Mouse (Mus musculus): ENCODE measurements at regions not wholly inside any gene's neighbourhood (a gene's known extent, or its start where the extent isn't known, plus 50 kb on each side); places are given as distances from the start of the nearest gene placed in this dataset.
"Not testable (repeated sequence)": the region's sequence is repeated elsewhere in the genome, so short reads cannot be mapped to it uniquely, and the experiment has no call there.

DNA sequence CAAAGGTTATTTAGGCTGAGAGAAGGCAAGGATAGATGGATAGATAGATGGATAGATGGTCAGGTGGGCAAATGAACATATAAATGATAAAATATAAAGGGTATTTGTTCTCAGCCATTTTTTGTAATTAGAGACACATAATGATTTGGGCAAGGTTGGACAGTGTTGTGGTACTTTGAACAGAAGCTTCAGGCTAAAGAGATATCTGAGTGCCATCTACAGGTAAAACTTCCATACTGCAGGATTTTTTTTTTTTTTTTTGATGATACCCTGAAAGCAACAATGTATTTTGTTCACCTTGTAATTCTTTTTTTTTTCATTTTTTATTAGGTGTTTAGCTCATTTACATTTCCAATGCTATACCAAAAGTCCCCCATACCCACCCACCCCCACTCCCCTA lies 110.1 kb upstream of the Trabd2b start:
- DNase-seq (ENCODE audit: low spot score in 2 of 2) = no peak

DNA sequence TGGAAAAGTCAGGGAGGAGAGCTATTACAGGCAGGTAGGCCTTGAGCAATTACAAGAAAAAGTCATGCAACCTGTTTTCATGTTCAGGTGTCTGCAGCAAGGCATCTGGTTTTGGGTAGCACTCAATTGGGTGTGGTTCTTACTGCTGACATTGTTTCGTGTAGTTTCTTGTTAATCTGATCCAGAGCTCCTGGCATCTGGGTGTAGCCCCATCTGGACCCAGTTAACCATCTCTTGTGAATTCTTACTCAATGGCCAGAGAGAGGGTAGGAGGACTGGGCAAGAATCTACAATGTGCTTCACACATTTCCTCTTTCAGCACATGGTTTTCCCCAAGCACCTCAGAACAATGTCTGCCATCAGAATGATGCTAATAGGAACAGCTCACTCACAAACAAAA lies 108.0 kb upstream of the Trabd2b start:
- not testable (repeated sequence) for DNase-seq (ENCODE audit: low spot score in 2 of 2)

DNA sequence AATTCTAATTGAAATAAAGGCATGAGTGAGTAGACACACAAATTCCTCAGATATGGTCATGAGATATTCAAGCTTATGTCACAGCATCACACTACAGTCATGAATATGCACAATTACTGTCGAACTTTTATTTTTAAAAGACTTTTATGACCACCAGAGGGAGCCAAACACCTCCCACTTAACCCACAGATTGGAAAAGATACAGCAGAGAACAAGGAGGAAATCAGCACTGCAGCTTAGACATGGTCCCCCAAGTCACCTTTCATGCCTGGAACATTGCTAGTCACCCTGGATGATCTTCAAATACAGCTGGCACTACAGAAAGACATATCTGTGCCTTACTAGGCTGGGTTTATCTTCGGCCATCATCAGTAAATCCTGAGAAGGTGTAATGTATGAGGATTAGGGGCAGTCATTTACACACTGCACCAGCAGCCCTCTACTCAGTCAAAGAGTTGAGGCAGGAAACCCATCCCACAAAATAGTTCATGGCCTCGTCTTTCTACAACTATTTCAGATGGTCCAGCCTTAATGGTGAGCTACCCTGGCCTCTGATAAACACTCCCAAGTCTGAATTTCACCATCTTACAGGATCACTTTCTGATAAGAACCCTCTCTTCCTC lies 106.0 kb upstream of the Trabd2b start:
- no peak for DNase-seq (ENCODE audit: low spot score in 2 of 2)

DNA sequence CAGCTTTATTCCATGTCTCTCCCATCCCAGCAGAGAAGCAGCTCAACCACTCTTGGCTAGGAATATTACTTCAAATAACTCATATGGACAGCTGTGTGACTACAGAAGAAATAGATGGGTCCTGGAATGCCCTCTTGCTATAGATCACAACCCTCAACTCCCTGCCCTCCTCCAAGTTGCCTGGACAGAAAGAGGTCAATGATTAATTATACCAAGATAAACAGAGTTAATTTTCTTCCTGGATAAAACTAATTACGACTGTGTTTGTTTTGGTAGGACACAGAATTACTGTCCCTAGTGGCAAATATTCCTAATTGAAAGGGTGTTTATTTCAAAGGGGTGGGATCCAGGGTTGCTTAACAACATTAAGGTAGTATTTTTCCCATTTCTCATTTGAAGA lies 101.9 kb upstream of the Trabd2b start:
- DNase-seq (ENCODE audit: low spot score in 2 of 2) = no peak

DNA sequence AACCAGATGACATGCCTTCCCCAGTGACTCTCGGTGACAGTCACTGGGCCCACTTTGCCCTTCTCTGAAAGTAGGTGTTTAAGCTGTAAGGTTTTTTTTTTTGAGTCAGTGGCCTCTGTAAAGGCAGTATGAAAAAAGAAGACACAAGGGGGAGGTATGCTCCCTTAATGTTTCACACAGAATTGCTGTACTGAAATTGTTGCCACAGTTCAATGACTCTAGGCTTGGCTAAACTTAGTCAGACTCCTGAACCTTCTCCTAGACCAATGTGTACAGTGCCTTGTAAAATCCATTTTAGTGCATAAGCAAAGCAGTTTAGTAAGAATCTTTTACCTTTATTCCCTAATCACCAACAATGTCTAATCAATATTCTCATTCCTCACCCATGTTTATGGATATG lies 99.0 kb upstream of the Trabd2b start:
- no peak for DNase-seq (ENCODE audit: low spot score in 2 of 2)

DNA sequence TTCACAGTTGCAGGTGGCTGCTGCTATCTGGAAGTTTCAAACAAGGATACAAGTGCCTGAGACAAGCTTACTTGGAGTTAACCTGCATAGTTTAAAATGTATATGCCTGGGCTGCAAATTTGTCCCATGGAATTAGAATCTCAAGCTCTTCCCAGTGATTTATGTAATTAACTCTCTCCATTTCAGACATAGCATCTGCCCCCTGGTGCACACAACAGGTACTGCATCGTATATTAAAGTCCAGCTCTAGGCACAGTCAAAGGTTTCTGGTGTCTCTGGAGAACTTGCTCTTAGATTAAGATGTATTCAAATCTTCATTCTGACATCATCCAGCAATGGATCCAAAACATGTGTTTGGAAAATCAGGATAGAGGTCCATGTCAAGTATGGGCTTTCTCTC lies 98.0 kb upstream of the Trabd2b start:
- peak; percentile 13 to 34 for DNase-seq (ENCODE audit: low spot score in 2 of 2)

DNA sequence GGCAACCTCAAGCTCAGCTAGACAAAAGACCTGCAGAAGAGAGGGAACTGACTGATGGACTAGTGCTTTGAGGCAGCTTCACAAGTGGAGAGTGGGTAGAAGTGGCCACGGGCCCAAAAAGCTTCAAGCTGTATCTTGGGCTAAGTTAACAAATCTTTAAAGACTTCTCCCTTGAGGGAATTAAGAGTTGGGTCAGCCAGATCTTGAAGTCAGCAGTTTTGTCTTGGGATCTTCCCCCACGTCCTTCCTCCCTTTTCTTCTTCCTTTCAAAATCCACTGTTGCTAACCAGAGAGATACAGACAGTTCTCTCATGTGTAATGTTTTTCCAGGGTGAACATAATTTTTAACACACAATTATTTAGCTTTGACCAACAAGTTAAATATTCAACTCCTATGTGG lies 91.5 kb upstream of the Trabd2b start:
- DNase-seq (ENCODE audit: low spot score in 2 of 2) = no peak

DNA sequence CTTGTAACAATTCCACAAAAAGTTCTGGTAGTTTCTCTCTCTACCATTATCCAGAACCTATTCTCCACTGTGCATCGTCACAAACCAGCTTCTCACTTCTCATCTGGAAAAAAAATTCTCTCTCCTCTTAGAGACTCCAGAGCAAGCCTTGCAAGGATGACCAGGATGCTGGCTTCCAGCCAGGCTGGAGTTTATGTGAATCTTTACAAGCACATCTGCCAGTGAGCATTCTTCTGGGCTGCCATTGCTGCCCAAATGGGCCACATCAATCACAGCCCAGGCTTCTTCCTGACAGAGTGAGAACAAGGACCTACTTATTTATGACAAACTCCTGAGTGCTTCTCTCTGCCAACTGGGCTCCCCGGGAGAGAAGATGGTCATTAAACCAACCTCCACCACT lies 91.0 kb upstream of the Trabd2b start:
- no peak for DNase-seq (ENCODE audit: low spot score in 2 of 2)

DNA sequence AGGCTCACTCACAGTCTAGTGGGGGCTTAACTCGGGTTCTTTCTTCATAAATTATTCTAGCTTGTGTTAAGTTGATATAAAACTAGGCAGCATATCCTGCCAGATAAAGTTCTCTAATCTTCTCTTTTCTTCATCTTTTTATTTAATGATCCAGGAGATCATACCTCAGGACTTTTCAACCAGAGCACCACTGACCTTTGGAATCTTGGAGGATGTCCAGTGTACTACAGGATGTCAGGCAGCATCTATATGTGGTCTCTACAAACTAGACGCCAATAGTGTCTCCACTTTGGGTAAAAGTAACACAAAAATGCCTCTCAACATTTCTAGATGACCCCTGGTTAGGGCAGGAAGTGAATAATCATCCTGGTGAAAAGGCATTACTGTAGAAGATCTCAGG lies 89.4 kb upstream of the Trabd2b start:
- DNase-seq (ENCODE audit: low spot score in 2 of 2) = no peak

DNA sequence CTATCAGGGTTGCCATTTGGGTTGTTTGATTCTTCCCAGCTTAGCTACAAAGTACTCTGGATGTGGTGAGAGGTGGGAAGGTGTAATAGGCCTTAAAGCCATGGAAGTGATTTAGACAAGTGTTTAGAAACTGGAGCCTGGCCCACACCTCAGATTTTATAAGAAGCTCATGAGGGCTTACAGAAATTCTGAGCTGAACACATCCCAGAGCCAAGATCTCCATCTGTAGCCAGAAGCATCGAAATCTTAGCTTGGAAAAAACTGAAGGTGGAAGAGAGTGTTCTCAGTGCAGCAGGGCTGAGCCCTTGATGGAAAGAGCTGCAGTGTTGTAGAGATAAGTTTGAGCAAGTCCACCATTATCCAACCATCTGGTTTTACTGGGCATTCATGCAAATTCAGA lies 86.4 kb upstream of the Trabd2b start:
- DNase-seq (ENCODE audit: low spot score in 2 of 2) = no peak

DNA sequence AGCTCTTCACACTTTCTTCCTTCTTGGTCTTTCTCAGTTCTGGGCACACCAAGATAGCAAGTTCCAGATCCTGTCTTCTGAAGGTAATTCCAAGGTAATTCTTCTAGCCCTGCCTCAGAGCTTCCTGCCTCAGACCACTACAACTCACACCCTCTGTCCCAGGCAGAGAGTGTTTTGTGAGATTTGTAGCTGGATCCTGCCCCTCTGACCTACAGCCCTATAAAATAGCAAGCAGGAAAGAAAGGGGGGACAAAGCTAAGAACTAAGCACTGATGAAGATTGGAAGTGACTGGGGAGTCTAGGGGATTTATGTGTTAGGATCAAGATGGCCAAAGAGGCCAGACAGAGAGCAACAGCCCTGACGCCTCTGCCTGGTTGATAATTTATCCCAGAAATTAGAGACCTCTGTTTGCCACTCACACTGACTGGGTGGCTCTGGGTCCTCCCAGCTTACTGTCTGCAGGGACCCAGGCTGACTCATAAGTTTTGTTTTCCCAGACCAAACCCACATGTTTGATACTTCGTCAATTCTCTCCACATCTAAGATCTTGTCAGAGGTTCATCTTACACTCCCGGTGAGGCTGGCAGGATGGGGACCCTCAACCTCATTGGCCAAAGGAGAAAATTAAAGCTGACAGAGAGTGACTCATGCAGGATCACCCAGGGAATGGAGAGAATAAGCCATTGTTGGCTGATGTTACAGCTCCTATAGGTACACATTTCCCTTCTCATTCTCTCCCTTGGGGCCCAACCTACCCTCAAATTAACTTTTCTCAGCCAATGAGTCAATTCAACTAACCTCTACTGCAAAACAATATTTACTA lies 84.8 kb upstream of the Trabd2b start:
- no peak for DNase-seq (ENCODE audit: low spot score in 2 of 2)

DNA sequence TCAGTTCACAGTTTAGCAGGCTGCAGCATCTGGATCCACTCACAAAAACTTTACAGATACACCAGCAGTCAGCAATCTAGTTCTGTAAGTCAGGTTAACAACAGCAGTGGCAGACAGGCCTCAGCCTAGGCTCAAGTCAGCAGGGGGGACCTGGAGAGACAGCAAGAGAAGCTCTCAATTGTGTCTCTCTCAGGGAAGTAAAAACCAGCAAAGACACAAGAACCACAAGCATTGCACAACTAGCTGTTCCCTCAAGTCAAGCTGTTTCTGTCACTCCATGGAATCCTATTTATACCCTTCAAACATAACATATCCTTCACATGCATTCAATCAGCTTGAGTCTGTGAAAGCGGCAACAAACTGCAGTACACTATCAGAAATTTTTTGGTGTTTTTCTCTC lies 76.5 kb upstream of the Trabd2b start:
- no peak for DNase-seq (ENCODE audit: low spot score in 2 of 2)

DNA sequence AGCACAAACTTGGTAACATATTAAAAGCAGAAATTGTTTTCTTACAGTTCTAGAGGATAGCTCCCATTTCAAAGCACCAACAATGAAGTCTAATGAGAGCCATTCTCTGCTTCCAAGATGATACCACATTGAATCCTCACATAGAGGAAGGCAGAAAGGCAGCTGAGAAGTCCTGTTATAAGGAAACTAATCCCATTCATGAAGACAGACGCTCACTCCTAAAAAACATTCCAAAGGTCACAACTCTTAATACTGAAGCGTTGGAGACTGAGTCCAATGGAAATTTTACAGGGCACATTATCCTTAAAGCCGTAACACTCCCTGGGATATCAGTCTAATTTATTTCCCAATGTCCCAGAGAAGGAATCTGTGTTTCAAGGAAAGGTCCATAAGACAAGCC lies 75.4 kb upstream of the Trabd2b start:
- DNase-seq (ENCODE audit: low spot score in 2 of 2) = no peak

DNA sequence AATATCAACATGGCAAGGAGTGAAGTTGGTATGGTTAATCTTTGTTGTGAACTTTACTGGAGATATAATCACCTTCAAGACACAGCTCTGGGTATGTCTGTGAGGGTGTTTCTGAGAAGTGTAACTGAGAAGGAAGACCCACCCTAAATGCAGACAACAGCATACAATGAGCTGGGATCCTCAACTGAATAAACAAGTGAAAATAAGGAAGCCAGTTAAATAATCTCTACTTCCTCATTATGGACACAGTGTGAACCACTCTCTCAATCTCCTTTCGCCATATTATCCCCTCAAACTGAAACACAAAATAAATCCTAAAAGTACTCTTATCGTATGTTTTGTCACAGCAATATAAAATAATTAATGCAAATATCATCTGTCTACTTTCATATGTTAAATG lies 71.7 kb upstream of the Trabd2b start:
- DNase-seq (ENCODE audit: low spot score in 2 of 2) = no peak

DNA sequence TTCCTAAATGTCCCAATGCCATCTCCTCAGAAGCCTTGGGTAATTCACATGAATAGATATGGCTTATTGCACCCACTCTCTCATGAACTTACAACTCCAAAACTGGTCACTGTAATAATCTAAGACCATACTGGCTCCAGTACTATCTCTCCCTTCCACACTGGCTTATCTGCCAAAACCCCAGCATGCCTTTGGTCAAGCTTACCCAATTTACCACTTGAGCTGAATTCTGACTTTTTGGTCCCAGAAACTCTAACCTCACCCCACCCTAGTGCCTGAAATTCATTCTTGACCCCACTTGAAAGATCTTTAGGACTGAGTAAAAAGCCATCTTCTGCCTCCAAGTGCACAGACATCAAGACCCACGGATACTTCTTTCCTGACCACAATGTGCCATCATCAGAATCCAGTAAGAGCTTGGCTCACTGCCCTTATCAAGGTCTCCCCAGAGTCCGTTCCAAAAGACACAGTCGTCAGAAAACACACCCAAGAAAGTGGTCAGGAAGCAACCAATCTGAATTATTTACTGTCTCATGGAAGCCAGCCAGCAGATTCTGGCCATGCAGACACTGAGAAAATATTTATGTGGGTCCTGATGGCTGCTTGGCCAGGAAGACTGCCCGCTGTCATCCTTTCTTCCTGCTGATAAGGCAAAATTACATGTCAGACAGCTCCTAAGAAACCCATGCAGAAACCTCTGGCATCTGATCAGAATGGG lies 70.3 kb upstream of the Trabd2b start:
- no peak for DNase-seq (ENCODE audit: low spot score in 2 of 2)

DNA sequence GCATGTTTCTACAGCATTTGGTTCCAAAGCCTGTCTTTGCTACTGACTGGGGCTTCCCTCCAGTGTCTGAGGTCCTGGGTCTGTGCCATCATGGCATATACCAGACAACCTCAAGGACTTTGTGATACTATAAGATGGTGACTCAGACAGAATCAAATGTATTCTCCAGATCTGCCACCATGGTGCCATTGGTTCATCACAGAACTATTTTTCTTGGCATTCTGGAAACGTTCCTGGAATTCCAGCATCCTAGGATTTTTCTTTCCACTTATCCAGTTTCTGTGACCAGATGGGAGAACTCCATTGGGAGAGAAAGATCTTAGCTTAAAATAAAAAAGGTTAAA lies 69.8 kb upstream of the Trabd2b start:
- no peak for DNase-seq (ENCODE audit: low spot score in 2 of 2)

DNA sequence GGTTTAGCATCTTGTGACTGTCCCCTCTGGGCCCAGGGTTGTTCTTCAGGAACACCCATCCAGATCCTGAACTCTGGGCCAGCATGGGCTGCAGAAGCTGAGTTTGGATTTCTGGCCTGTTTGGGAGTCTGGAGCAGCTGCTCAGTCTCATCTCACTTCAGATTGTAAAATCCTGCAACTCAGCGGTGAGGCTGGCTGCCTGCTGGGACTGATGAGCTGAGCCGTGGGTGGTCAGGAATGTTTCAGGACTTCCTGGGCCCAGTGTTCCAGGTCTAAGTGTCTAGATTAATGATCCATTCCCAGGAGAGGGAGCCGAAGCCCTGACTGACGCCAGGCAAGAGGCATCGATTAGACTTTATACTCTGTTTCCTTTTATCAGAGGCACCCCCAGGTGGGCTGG lies 66.7 kb upstream of the Trabd2b start:
- no peak for DNase-seq (ENCODE audit: low spot score in 2 of 2)

DNA sequence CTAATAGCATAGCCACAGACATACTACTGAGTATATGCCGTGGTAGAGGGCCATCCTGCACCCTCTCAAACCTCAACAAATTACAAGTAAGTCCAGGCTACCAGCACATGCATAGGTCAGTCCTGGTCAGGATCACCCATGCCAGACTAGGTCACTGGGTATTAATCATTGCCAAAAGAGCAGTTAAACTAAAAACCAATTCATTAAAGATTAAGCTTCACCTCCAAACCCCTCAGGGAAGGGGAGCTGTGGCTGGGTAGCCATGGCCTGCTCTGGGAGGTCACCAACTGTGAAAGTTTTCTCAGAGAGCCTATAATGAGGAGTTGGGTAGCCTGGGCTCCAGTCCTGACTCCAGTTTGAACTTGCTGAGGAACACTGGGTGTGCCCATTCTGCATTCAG lies 61.4 kb upstream of the Trabd2b start:
- DNase-seq (ENCODE audit: low spot score in 2 of 2) = no peak

DNA sequence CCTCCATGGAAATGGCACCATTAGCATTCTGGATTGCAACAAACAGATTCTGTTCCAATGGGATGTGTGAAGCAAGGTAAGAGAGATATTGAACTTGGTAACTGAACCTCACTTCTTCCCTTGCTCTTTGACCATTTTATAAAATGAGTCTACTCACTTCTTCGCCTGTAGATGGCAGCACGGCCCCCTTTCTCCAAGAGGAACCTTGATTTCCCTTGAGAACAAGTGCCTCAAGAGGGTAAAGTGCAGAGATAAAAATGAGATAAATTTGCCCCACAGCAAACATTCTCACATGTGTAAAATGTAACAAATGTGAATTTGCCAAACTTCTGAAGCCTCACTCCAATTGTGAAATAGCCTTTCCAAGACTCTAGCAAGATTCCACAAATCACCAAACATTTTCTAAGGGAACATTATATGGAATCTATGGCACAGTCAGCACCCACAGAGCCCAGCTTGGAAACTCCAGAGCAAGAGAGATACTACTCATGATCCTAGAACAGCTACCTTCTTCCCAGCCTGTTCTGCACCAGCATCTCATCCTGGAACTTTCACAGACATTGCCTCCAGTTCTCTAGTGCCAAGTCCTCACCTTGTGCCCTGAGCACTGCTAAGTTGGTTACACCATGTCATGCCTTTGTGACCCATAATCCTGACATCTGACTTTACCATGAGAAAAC lies 60.3 kb upstream of the Trabd2b start:
- peak; percentile 41 to 47 for DNase-seq (ENCODE audit: low spot score in 2 of 2)

DNA sequence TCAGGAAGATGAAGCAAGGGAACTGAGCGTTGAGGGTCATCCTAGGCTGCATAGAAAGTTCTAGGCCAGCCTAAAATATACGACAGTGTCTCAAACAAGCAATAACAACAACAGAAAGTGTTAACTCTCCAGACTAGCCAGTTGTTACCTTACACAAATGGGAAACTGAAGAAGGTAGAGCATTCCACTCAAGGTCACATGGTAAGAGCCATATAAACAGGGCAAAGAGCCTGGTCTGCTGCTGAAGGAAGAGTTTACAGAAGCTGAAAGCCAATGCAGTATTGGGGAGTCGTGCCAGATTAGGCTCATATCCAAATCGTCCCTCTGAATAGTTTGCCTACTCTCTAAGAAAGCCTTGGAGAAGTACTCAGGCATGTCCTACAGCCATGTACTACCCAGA lies 59.6 kb upstream of the Trabd2b start:
- no peak for DNase-seq (ENCODE audit: low spot score in 2 of 2)

DNA sequence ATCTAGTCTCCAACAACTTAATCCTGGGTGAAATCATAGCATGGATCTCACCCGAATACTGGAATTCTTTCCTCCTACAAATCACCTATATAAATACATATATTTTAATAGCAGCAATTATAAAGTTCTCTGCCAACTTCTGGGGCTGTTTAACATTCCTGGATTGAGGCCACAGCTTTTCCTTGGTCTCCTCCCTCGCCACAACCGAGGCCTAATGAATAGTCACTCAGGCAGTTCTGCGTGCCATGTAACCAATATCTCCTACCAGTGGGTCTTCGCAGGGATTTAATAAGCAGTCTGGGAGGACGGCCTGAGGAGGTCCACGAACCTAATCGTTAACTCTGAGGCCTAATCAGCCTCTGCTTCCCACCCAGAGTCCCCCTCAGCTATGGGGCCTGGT lies 56.9 kb upstream of the Trabd2b start:
- DNase-seq (ENCODE audit: low spot score in 2 of 2) = no peak

DNA sequence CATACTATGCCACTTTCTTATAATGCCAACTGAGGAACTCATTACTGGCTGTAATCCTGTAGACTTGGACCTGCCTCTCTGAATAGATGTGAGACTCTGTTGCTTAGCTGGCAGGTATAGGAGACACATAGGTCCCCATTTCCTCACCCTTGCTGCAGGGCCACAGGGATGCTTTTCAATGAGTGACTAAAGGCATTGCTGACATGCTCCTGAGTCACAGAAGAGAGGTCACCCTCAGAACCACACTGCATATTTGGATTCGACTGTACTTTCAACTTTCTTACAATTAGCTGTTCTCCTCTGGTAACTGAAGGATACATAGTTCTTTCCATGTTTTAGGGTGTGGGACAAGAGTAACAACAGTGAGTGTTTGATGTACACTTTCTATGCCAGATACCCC lies 55.2 kb upstream of the Trabd2b start:
- DNase-seq (ENCODE audit: low spot score in 2 of 2) = no peak
